Mouse (Mus musculus) layer of hippocampus, adult 9-11 months (tissue): ENCODE data around the gene Snw1.
A peak's percentile ranks its signal among the peaks of the same experiment; 100 is the strongest.

ENCODE experiments used
- DNase-seq: peaks from one replicate; pipeline ENCODE4 v3.0.0; 2022

The Snw1 gene

DNA sequence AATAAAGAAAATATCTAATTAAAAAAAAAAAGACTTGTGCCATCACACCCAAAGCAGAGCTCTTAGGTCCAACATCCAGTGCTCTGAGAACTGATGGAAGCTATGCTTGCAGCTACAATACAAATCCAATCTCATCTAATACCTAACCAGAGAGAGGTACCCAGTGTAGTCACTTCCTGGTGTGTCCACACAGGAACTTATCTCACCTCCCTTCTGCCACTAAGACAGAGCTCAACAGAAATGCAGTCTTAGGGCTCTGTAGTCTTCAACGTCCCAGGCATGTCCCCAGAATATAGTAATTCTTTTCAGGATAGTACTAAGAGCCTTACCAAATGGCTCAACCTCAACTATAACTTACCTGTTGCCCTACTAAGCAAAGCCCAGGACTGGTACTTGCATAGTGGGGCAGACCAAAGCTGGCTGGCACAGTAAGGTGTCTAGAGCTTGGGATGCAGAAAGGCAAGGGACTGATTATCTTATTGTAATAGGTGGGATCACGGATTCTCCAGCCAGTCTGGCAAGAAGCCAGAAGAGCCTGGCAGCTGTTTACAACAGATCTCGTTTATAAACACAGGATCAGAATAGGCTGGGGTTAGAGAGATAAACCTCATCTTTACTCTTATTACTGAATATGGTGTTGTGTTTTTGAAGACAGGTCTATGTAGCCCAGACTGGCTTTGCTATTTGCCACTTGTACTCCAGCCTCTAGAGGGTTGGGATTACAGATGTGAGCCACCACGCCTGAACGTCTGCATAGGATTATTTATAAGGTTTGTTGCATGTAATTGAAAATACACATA, 50.2 kb downstream of the Snw1 start:
- no peak for DNase-seq

DNA sequence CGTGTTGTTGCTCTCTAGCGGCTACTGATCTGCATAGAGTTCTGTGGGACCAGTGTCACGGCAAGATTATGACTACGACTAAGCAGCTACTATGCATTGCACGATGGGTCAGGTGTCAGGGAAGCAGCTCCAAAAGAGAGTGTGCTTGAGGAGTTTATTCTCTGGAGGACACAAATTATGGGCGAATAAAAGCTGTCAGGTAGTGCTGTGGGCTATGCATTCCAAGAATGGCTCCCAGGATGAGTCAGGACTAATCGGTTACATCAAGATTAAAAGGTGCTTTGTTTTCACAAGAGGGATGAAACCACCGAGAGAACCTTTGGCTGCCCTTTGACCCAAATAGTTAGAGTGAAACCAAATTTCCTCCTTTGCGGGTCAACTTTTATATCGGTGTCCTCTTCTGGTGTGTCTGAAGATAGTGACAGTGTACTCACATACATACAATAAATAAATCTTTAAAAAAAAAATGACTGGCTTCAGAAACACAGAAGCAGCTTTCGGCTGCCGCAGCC, 52.0 kb downstream of the Snw1 start:
- no peak for DNase-seq

DNA sequence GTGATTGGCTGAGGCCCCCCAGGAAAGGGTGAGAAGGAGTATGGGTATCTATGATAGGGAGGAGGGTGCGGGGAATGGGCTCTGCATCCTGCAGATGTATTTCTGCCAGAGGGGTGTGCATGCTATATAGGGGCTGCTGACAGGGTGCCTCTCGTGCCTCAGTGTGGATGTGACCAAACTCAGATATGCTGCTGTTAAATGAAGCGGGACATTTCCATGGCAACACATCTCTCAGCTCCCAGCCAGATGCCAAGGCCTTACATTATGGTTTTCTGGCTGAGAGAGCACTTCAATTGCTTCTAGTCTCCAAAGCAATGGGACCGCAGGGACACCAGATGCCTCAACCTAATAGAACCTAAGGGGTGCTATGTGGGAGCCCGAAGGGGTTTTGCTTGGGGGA, 53.2 kb downstream of the Snw1 start:
- DNase-seq: no peak

DNA sequence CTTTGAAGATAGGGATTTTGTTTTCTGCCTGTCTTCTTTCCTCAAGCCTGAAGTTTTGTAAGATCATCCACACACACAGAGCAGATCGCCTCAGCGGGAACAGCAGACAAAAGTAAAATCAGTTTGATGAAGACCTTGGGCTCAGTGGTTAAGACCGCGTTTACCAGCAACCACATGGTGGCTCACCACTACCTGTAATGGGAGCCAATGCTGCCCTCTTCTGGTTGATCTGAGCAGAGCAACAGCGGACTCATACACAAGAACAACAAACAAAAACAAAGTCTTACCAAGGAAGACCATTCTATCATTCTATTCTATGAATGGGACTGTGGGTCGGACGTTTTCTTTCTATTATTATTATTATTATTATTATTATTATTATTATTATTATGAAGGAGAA, 55.4 kb downstream of the Snw1 start:
- peak; percentile 17 for DNase-seq

DNA sequence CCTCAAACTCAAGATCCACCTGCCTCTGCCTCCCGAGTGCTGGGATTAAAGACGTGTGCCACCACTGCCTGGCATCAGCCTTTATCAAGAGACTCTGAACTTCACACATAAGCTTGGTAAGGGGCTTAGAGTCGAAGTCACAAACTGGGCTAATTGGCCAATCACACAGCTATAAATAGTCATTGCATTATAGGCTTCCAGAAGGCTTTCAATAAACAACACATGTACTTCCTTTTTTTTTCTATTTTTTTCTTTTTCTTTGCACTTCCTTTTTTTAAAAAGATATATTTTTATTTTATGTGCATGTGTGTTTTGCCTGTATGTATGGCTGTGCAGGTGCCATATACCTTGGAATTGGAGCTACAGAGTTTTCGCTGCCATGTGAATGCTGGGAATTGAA, 56.7 kb downstream of the Snw1 start:
- DNase-seq: no peak

DNA sequence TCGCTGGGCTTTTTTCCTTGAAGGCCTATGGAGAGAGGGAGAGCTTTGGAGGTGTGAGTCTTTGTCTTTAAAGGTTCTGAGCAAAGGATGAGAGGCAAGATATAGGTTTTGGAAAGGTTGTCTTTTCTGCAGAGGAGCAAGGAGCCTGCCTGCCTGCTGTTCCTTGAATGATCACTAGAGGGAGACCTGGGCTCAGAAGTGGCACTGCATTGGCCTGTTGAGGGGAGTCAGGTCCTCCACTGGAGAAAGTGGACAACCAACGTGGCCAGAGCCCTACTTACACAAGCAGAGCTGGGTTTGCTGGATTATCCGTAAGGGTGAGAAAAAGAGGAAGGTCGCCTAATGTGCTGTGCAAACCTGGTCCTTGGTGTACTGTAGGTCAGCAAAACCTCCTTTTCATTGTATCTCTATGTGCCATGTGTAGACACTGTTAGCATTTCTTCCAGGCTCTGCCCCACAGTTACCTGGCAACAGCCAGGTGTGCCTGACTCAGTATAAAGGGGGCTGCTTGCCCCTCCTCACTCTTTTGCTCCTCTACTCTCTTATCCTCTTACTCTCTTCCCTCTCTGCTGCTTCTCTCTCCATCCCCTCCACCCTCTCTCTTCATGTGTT, 58.8 kb downstream of the Snw1 start:
- DNase-seq: peak; percentile 42

DNA sequence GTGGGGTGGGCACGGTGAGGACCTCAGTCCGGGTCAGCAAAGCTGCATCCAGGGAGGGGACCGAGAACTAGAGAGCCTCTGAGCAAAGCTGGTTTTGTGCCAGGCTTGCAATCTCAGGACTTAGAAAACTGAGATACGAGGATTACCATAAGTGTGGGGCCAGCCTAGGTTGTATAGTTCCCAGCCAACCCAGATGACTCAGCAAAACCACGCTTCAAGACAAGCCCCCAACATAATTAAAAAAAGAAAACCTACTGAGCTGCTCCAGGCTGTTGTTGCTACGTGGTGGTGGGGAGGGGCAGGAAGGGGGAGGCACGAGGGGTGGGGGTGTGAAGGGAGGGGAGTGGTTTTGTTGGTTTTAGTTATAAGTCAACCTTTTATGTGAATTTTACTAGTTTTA, 61.1 kb downstream of the Snw1 start:
- no peak for DNase-seq

DNA sequence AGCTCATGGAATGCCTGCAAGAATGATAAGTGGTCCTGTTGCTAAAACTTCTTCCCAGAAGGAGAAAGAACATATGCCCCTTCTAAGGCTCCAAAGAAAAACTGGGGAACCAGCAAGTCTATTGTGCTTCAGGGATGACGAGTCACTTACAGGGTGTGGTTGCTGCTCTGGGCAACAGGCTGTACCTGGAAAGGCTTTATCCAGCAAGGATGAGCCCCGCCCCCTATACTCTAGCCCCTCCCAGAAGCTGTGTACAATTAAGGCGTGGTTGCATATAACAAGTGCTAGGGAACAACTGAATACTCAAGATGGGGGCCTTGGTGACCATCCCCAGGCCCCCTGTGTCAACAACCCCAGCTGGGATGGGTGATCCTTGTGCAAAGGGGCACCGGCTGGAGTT, 63.0 kb downstream of the Snw1 start:
- DNase-seq: no peak

DNA sequence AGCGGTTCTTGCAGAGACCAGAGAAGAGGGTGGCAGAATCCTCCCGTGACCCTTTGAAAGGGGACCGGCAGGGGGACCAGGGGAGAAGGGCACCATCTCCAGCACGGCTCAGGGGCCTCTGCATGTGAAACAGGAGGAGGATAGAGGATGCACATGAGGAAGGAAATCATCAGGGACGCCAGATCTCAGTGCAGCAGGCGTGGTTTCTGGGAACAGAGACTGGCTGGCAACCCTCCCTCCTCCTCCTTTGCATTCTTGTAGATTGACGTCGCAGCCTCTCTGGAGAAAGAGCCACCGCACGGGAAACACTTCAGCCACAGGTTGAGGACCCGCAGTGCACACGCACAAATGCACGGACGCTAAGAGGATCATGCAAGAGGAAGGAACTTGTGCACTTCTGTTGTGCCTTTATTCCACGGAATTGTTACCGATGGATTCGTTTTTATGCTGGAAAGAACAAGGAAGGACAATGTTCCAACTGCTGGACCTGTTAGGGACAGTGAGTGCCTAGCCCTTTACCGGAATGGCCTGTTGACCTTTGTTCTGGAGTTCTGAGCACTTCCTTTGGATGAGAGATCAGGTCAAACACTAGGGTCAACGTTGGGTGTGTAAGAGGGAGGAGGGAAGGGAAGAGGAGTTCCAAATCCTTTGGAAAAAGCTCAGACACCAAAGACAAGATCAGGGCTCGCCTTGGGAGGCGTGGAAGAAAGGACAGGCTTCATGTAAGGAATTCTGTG, 64.0 kb downstream of the Snw1 start:
- DNase-seq: no peak

DNA sequence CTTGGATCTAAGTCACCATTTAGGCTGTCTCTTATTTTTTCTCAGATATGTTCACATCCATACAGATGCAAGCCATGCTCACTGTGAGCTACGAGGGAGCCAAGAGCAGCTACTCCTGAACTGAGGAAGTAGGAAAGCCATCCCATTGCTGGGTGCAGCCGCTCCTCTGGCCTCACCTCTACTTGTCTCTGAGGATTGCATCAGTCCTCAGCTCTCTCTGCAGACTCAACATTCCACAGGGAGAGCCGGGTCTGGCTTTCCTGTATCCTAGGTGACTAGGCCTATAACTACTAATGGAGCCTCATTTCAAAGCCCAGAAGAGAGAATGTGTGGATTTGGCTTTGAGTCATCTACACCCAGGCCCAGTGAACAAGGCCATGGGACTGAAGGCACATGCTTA, 66.4 kb downstream of the Snw1 start:
- no peak for DNase-seq

DNA sequence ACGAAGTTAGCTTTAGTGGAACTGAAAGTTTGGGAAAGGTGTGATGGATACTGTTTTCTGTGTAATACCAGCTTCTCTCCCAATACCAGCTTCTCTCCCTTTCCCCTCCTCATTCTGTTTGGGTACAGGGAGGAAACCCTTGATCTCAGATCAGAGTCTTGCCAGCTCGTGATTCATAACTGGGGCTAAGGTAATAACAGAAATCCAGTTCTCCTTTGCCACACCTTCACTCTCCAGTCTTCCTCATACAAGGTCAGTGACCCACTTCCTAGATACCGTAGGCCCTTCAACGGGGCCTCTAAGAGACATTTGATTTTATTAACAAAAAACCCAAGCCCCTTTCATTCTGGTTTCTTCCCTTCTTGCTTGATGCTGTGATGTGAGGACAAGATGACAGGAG, 66.9 kb downstream of the Snw1 start:
- no peak for DNase-seq

DNA sequence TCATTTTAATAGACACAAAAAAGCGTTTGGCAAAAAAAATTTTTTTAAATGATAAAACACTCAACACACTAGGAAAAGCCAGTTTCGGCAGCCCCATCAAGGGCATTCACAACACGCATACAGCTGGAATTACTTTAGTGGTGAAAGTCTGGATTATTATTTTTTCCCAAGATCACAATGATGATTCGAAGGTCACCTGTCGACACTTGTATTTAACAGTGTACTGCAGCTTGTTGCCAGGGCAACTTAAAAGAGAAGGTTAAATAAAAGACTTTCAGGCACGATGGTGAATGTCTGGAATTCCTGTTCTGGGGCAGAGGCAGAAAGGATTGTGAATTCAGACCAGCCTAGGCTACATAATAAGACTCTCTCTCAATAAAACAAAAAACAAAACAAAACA, 70.2 kb downstream of the Snw1 start:
- no peak for DNase-seq

DNA sequence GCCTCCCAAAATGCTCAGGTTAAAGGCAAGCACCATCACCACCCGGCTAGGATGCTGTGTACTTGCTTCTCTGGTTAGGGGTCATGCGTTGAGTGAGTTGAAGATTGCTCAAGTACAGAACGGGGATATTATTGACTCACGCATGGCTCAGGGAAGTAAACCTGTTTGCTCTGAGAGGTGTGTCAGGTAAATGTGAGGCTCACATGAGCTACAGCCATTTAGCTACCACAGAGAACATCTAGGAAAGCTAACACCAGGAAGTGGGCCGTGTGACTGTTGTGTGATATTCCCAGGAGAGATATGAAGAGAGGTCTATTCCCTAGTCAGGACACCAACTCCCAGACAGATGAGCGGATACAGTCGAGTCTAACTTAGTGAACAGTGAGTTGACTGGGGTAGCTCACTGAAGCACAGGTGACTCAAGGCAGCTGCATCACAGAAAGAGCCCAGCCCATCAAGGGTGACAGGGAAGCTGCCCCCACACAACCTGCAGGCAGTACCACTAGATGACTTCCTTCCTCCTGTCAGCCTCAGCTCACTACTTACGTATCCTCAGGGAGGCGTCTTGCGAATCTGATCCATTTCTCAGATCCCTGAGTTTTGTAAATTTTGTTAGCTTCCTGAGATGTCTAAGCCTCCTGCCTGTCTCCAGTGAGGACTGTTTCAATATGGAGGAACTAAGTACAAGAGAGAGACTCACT, 72.8 kb downstream of the Snw1 start:
- DNase-seq: no peak
